9 mouse cellular contexts compared by ENCODE assay signal in genomic region chr15:80260677-80261076, GRCm38 (mm10). TPM values are rescaled to one million over a fixed set of nuclear protein-coding genes. Genes with fewer than 3 reads are reported as not detected.
DNase-seq lines count a peak whose midpoint lies in the region; ATAC-seq and TF ChIP-seq lines count a peak whose summit lies in the region.
"Had no signal": no experiment of that assay in that cellular context is flagged by ENCODE, and none has a peak within 500 bp of the region (broad histone marks: within the 10 kb centered on the region; RNA-seq: fewer than 3 reads in every experiment).

No protein-coding gene starts in this region.

- no peak for ATAC-seq in forebrain, embryonic 12.5 days (ENCODE audit: low FRiP score)
- peak; percentile 40 for ATAC-seq in erythroid progenitor cell, adult 5-6 weeks (replicated peaks; ENCODE audit: low FRiP score, poor library complexity, severe bottlenecking)
- no peak for ATAC-seq in hindbrain, embryonic 12.5 days (ENCODE audit: low FRiP score)
- ATAC-seq in midbrain, embryonic 15.5 days (replicated peaks): no peak

- TF ChIP-seq POLR2A in spleen, adult 2 months (IDR thresholded peaks at IDR 0.05; ENCODE audit: low read depth, low read length): no peak

- intact Hi-C loops in left cerebral cortex, postnatal 14 days (cut with DNase I): no loop called here

- peak; percentile 94 for TF ChIP-seq CTCF in spleen, adult 2 months (IDR thresholded peaks at IDR 0.05; ENCODE audit: extremely low read depth, insufficient read depth, insufficient read length, insufficient replicate concordance)

- H3K4me2 ChIP-seq in forebrain, embryonic 12.5 days: no peak overlapping the region
- no peak overlapping the region for H3K4me2 ChIP-seq in hindbrain, embryonic 12.5 days (replicated peaks)
- H3K4me2 ChIP-seq in midbrain, embryonic 15.5 days: no peak overlapping the region
- H3K4me2 ChIP-seq: lung, embryonic 15.5 days had no signal

- WGBS in forebrain, embryonic 10.5 days: 23% methylated on average over 3 of the region's 3 CpGs
- WGBS in forebrain, embryonic 12.5 days: 18% methylated on average over 3 of the region's 3 CpGs
- 22% methylated on average over 3 of the region's 3 CpGs for WGBS in hindbrain, embryonic 12.5 days
- 13% methylated on average over 3 of the region's 3 CpGs for WGBS in midbrain, embryonic 15.5 days
- WGBS in spleen, adult 2 months: 23% methylated on average over 3 of the region's 3 CpGs

- DNase-seq in forebrain, embryonic 10.5 days (ENCODE audit: extremely low spot score, low spot score): peak; percentile 85
- DNase-seq in brain, adult 2 months (ENCODE audit: low read depth, low spot score): peak; percentile 93
- peak; percentile 82 to 88 for DNase-seq in left cerebral cortex, postnatal 14 days (ENCODE audit: low spot score in 2 of 2)
- DNase-seq in spleen, adult 2 months (ENCODE audit: low read depth in 1 of 2, low spot score in 2 of 2): peak in 1 of 2 experiments; percentile 78

- H3K27me3 ChIP-seq in forebrain, embryonic 10.5 days (ENCODE audit: poor library complexity, severe bottlenecking): no peaks in the 10 kb centered on the region
- H3K27me3 ChIP-seq in forebrain, embryonic 12.5 days: no peaks in the 10 kb centered on the region
- no peaks in the 10 kb centered on the region for H3K27me3 ChIP-seq in hindbrain, embryonic 12.5 days
- H3K27me3 ChIP-seq in midbrain, embryonic 15.5 days (replicated peaks): no peaks in the 10 kb centered on the region
- H3K27me3 ChIP-seq in spleen, adult 2 months (ENCODE audit: control insufficient read depth, insufficient read depth, low read length): no peaks in the 10 kb centered on the region
- H3K27me3 ChIP-seq: lung, embryonic 15.5 days had no signal

- no peaks in the 10 kb centered on the region for H3K9me3 ChIP-seq in forebrain, embryonic 10.5 days
- no peaks in the 10 kb centered on the region for H3K9me3 ChIP-seq in forebrain, embryonic 12.5 days
- no peaks in the 10 kb centered on the region for H3K9me3 ChIP-seq in hindbrain, embryonic 12.5 days (replicated peaks)
- H3K9me3 ChIP-seq in midbrain, embryonic 15.5 days: no peaks in the 10 kb centered on the region
- H3K9me3 ChIP-seq: lung, embryonic 15.5 days had no signal

- H3K9ac ChIP-seq in forebrain, embryonic 12.5 days: no peak overlapping the region
- no peak overlapping the region for H3K9ac ChIP-seq in hindbrain, embryonic 12.5 days
- no peak overlapping the region for H3K9ac ChIP-seq in midbrain, embryonic 15.5 days
- H3K9ac ChIP-seq: lung, embryonic 15.5 days had no signal

- peaks cover 63% of the 10 kb centered on the region for H3K36me3 ChIP-seq in forebrain, embryonic 10.5 days (replicated peaks)
- peaks cover 51% of the 10 kb centered on the region for H3K36me3 ChIP-seq in forebrain, embryonic 12.5 days (replicated peaks)
- peaks cover 44% of the 10 kb centered on the region for H3K36me3 ChIP-seq in hindbrain, embryonic 12.5 days
- H3K36me3 ChIP-seq in midbrain, embryonic 15.5 days (replicated peaks): peaks cover 27% of the 10 kb centered on the region
- H3K36me3 ChIP-seq in spleen, adult 2 months (ENCODE audit: control insufficient read depth, insufficient read depth, low read length): peaks cover 27% of the 10 kb centered on the region

- H3K4me1 ChIP-seq in forebrain, embryonic 10.5 days: peaks cover 63% of the 10 kb centered on the region
- H3K4me1 ChIP-seq in forebrain, embryonic 12.5 days: peaks cover 38% of the 10 kb centered on the region
- peaks cover 39% of the 10 kb centered on the region for H3K4me1 ChIP-seq in hindbrain, embryonic 12.5 days
- H3K4me1 ChIP-seq in midbrain, embryonic 15.5 days: peaks cover 58% of the 10 kb centered on the region
- peaks cover 11% of the 10 kb centered on the region; the same call in 1 of the 2 replicates for H3K4me1 ChIP-seq in spleen, adult 2 months (ENCODE audit: control insufficient read depth, insufficient read depth, insufficient read length)

- H3K4me3 ChIP-seq in forebrain, embryonic 10.5 days: no peak overlapping the region
- no peak overlapping the region for H3K4me3 ChIP-seq in forebrain, embryonic 12.5 days (replicated peaks)
- no peak overlapping the region for H3K4me3 ChIP-seq in hindbrain, embryonic 12.5 days
- no peak overlapping the region for H3K4me3 ChIP-seq in midbrain, embryonic 15.5 days
- no peak overlapping the region for H3K4me3 ChIP-seq in spleen, adult 2 months (ENCODE audit: extremely low read depth, insufficient read depth, insufficient read length)
- H3K4me3 ChIP-seq: lung, embryonic 15.5 days had no signal

- no peak overlapping the region for H3K27ac ChIP-seq in forebrain, embryonic 10.5 days
- H3K27ac ChIP-seq in forebrain, embryonic 12.5 days: no peak overlapping the region
- H3K27ac ChIP-seq in hindbrain, embryonic 12.5 days: 0 out of 2 replicates have a peak overlapping the region, but pooled peaks have one; percentile 13
- 0 out of 2 replicates have a peak overlapping the region, but pooled peaks have one; percentile 36 for H3K27ac ChIP-seq in midbrain, embryonic 15.5 days
- no peak overlapping the region for H3K27ac ChIP-seq in spleen, adult 2 months (ENCODE audit: insufficient read depth, low read length)
- H3K27ac ChIP-seq: lung, embryonic 15.5 days had no signal

RNA-seq across cellular contexts. Expression of gene Rps19bp1, which starts 3.4 kb away (rescaled TPM):
- polyA plus RNA-seq in forebrain, embryonic 10.5 days (2016; fragmentation: Nextera tagmentation; extraction: Ambion mirVana): 63.5 and 66.2 TPM in 2 replicates
- 57.4 and 65.2 TPM in 2 replicates for polyA plus RNA-seq in forebrain, embryonic 12.5 days (2016; fragmentation: Nextera tagmentation; extraction: Ambion mirVana)
- 13.8 and 15.5 TPM in 2 replicates for total RNA-seq in erythroid progenitor cell, adult 5-6 weeks (2015; ENCODE audit: low replicate concordance)
- 3.8 and 11.3 TPM in 2 replicates for total RNA-seq in erythroid progenitor cell, adult 5-6 weeks (2017; ENCODE audit: low replicate concordance)
- polyA plus RNA-seq in hindbrain, embryonic 12.5 days (2016; fragmentation: Nextera tagmentation; extraction: Ambion mirVana): 59.9 and 65.8 TPM in 2 replicates
- 10 to 100 TPM; 41.9 to 42.6 TPM for total RNA-seq in left cerebral cortex, postnatal 14 days (2021)
- polyA plus RNA-seq in midbrain, embryonic 15.5 days (2015; fragmentation: Nextera tagmentation; extraction: Ambion mirVana): 69.2 and 75.5 TPM in 2 replicates
- polyA plus RNA-seq in spleen, adult 2 months (2012; rRNA removed): 10.4 and 17.7 TPM in 2 replicates

RNA-seq across cellular contexts. Expression of gene Atf4, which starts 5.7 kb away (rescaled TPM):
- 120 and 132 TPM in 2 replicates for polyA plus RNA-seq in forebrain, embryonic 10.5 days (2016; fragmentation: Nextera tagmentation; extraction: Ambion mirVana)
- 132 and 142 TPM in 2 replicates for polyA plus RNA-seq in forebrain, embryonic 12.5 days (2016; fragmentation: Nextera tagmentation; extraction: Ambion mirVana)
- 287 and 355 TPM in 2 replicates for total RNA-seq in erythroid progenitor cell, adult 5-6 weeks (2015; ENCODE audit: low replicate concordance)
- 402 and 410 TPM in 2 replicates for total RNA-seq in erythroid progenitor cell, adult 5-6 weeks (2017; ENCODE audit: low replicate concordance)
- 115 and 128 TPM in 2 replicates for polyA plus RNA-seq in hindbrain, embryonic 12.5 days (2016; fragmentation: Nextera tagmentation; extraction: Ambion mirVana)
- total RNA-seq in left cerebral cortex, postnatal 14 days (2021): 10 to 100 TPM; 93.4 TPM
- 120 and 121 TPM in 2 replicates for polyA plus RNA-seq in midbrain, embryonic 15.5 days (2015; fragmentation: Nextera tagmentation; extraction: Ambion mirVana)
- 101 and 146 TPM in 2 replicates for polyA plus RNA-seq in spleen, adult 2 months (2012; rRNA removed)

RNA-seq across cellular contexts. Expression of gene AC140267.1, which starts 25.0 kb away (rescaled TPM):
- 3.6 and 3.7 TPM in 2 replicates for polyA plus RNA-seq in forebrain, embryonic 10.5 days (2016; fragmentation: Nextera tagmentation; extraction: Ambion mirVana)
- not detected in 2 replicates for polyA plus RNA-seq in forebrain, embryonic 12.5 days (2016; fragmentation: Nextera tagmentation; extraction: Ambion mirVana)
- total RNA-seq in erythroid progenitor cell, adult 5-6 weeks (2015; ENCODE audit: low replicate concordance): 43.2 TPM in 1 of 2 replicates, not detected in the other
- total RNA-seq in erythroid progenitor cell, adult 5-6 weeks (2017; ENCODE audit: low replicate concordance): not detected in 2 replicates
- polyA plus RNA-seq in hindbrain, embryonic 12.5 days (2016; fragmentation: Nextera tagmentation; extraction: Ambion mirVana): not detected in 2 replicates
- total RNA-seq in left cerebral cortex, postnatal 14 days (2021): 10 to 100 TPM; 18.7 to 25.4 TPM
- polyA plus RNA-seq in midbrain, embryonic 15.5 days (2015; fragmentation: Nextera tagmentation; extraction: Ambion mirVana): 2.3 TPM in 1 of 2 replicates, not detected in the other
- not detected in 2 replicates for polyA plus RNA-seq in spleen, adult 2 months (2012; rRNA removed)
- polyA plus RNA-seq: lung, embryonic 15.5 days had no signal

RNA-seq across cellular contexts. Expression of gene Cacna1i, which starts 26.4 kb away (rescaled TPM):
- 0.02 and 0.04 TPM in 2 replicates for polyA plus RNA-seq in forebrain, embryonic 10.5 days (2016; fragmentation: Nextera tagmentation; extraction: Ambion mirVana)
- polyA plus RNA-seq in forebrain, embryonic 12.5 days (2016; fragmentation: Nextera tagmentation; extraction: Ambion mirVana): 0.17 and 0.21 TPM in 2 replicates
- total RNA-seq in erythroid progenitor cell, adult 5-6 weeks (2015; ENCODE audit: low replicate concordance): not detected in 2 replicates
- total RNA-seq in erythroid progenitor cell, adult 5-6 weeks (2017; ENCODE audit: low replicate concordance): not detected in 2 replicates
- polyA plus RNA-seq in hindbrain, embryonic 12.5 days (2016; fragmentation: Nextera tagmentation; extraction: Ambion mirVana): 0.18 TPM in 2 replicates
- 100 to 1,000 TPM in 1 of 2 experiments, 10 to 100 TPM in 1; 85.0 to 100 TPM for total RNA-seq in left cerebral cortex, postnatal 14 days (2021)
- 1.1 and 1.8 TPM in 2 replicates for polyA plus RNA-seq in midbrain, embryonic 15.5 days (2015; fragmentation: Nextera tagmentation; extraction: Ambion mirVana)
- polyA plus RNA-seq in spleen, adult 2 months (2012; rRNA removed): 18.9 and 23.7 TPM in 2 replicates
- polyA plus RNA-seq: lung, embryonic 15.5 days had no signal

RNA-seq across cellular contexts. Expression of gene Mief1, which starts 26.9 kb away (rescaled TPM):
- polyA plus RNA-seq in forebrain, embryonic 10.5 days (2016; fragmentation: Nextera tagmentation; extraction: Ambion mirVana): 44.3 and 48.2 TPM in 2 replicates
- 38.6 and 44.2 TPM in 2 replicates for polyA plus RNA-seq in forebrain, embryonic 12.5 days (2016; fragmentation: Nextera tagmentation; extraction: Ambion mirVana)
- total RNA-seq in erythroid progenitor cell, adult 5-6 weeks (2015; ENCODE audit: low replicate concordance): 15.5 and 18.9 TPM in 2 replicates
- total RNA-seq in erythroid progenitor cell, adult 5-6 weeks (2017; ENCODE audit: low replicate concordance): 18.1 and 23.0 TPM in 2 replicates
- 41.3 and 43.8 TPM in 2 replicates for polyA plus RNA-seq in hindbrain, embryonic 12.5 days (2016; fragmentation: Nextera tagmentation; extraction: Ambion mirVana)
- total RNA-seq in left cerebral cortex, postnatal 14 days (2021): 10 to 100 TPM; 30.7 to 31.4 TPM
- polyA plus RNA-seq in midbrain, embryonic 15.5 days (2015; fragmentation: Nextera tagmentation; extraction: Ambion mirVana): 35.8 and 39.3 TPM in 2 replicates
- polyA plus RNA-seq in spleen, adult 2 months (2012; rRNA removed): 11.7 and 13.1 TPM in 2 replicates

Comparison
In these comparisons a context has a peak if more than half of its experiments do, and no peak if none do; other contexts are left out.
1. H3K27ac ChIP-seq: peak in hindbrain, embryonic 12.5 days (single experiment) and midbrain, embryonic 15.5 days (single experiment); none in forebrain, embryonic 10.5 days (single experiment), forebrain, embryonic 12.5 days (single experiment) and spleen, adult 2 months (single experiment).